Mouse (Mus musculus) granulocyte monocyte progenitor cell, adult 5-6 weeks (primary cell): Measurements from ENCODE around the gene Tbc1d1. TPM values are rescaled to one million over a fixed set of nuclear protein-coding genes. Genes with fewer than 3 reads are reported as not detected.
A peak's percentile ranks its signal among the peaks of the same experiment; 100 is the strongest.

Source experiments
- ATAC-seq: replicated peaks from 2 replicates; pipeline ENCODE4 v1.8.0; 2016; ENCODE audit warnings: mild to moderate bottlenecking, moderate TSS enrichment, inconsistent platforms; ENCODE audit not compliant: poor library complexity, severe bottlenecking
- total RNA-seq, 2 experiments: library from RNA; stranded (forward) in 1 of 2; stranded (reverse) in 1 of 2; fragments of 200-712, 200-1000 nt in 1 of 2; fragments of >200 nt in 1 of 2; fragmentation: Nextera tagmentation in 1 of 2; gene quantifications; 2 replicates each; pipeline ENCODE4 v1.2.3; 2014 to 2017

Gene Tbc1d1
- total RNA-seq, 2 experiments from 2014 or later: 18.5 to 33.6 TPM

- peak; percentile 51 for ATAC-seq
These were observed 111.2 kb downstream of the Tbc1d1 start for GRCm38 (mm10) chr5:64267279-64267678.

GRCm38 (mm10) chr5:64269669-64270068 is 113.6 kb downstream of the Tbc1d1 start:
- ATAC-seq: no peak

GRCm38 (mm10) chr5:64273517-64273916 is 117.4 kb downstream of the Tbc1d1 start:
- no peak for ATAC-seq

- ATAC-seq: no peak
These were observed 118.2 kb downstream of the Tbc1d1 start for GRCm38 (mm10) chr5:64274296-64274695.

- ATAC-seq: peak; percentile 86
These were observed 118.8 kb downstream of the Tbc1d1 start for GRCm38 (mm10) chr5:64274738-64275451.

GRCm38 (mm10) chr5:64277646-64278191 is 121.6 kb downstream of the Tbc1d1 start:
- no peak for ATAC-seq

GRCm38 (mm10) chr5:64279668-64280067 is 123.6 kb downstream of the Tbc1d1 start:
- ATAC-seq: no peak

GRCm38 (mm10) chr5:64280191-64280590 is 124.1 kb downstream of the Tbc1d1 start:
- no peak for ATAC-seq

- no peak for ATAC-seq
These were observed 124.5 kb downstream of the Tbc1d1 start for GRCm38 (mm10) chr5:64280613-64281012.

- no peak for ATAC-seq
These were observed 125.6 kb downstream of the Tbc1d1 start for GRCm38 (mm10) chr5:64281674-64282073.

- ATAC-seq: no peak
These were observed 126.5 kb downstream of the Tbc1d1 start for GRCm38 (mm10) chr5:64282594-64282993.

- no peak for ATAC-seq
These were observed 129.2 kb downstream of the Tbc1d1 start for GRCm38 (mm10) chr5:64285289-64285688.

GRCm38 (mm10) chr5:64285851-64286250 is 129.7 kb downstream of the Tbc1d1 start:
- ATAC-seq: no peak

- no peak for ATAC-seq
These were observed 131.2 kb downstream of the Tbc1d1 start for GRCm38 (mm10) chr5:64287287-64287686.

GRCm38 (mm10) chr5:64288031-64288928 is 132.2 kb downstream of the Tbc1d1 start:
- ATAC-seq: no peak

- ATAC-seq: peak; percentile 78
These were observed 133.3 kb downstream of the Tbc1d1 start for GRCm38 (mm10) chr5:64289202-64290060.

GRCm38 (mm10) chr5:64290061-64290345 is 133.9 kb downstream of the Tbc1d1 start:
- peak; percentile 74 for ATAC-seq

GRCm38 (mm10) chr5:64291657-64292056 is 135.6 kb downstream of the Tbc1d1 start:
- no peak for ATAC-seq

- ATAC-seq: no peak
These were observed 139.5 kb downstream of the Tbc1d1 start for GRCm38 (mm10) chr5:64295621-64296020.

GRCm38 (mm10) chr5:64296328-64296727 is 140.2 kb downstream of the Tbc1d1 start:
- no peak for ATAC-seq
